Mouse (Mus musculus) MEL (cell line): ENCODE data around the gene Tmem150a. TPM values are rescaled to one million over a fixed set of nuclear protein-coding genes. Genes with fewer than 3 reads are reported as not detected.

Experiments
- DNase-seq: peaks from one replicate; pipeline ENCODE4 v3.0.0; 2011; ENCODE audit warnings: low read depth, low spot score
- H3K27ac ChIP-seq: 2 replicates; pipeline ENCODE4 v1.5.1; 2012; ENCODE audit warnings: low read depth, mild to moderate bottlenecking, control low read depth, low read length, moderate library complexity; ENCODE audit not compliant: control insufficient read depth
- H3K27me3 ChIP-seq, 2 experiments: fragments of 150-350 bp in 1 of 2; sonication (generic) in 1 of 2; 2 replicates each; pipeline ENCODE4 v1.6.1; 2012; ENCODE audit warnings: low read length in 2 of 2, mild to moderate bottlenecking in 2 of 2, improper control_type of control experiment in 1 of 2, moderate library complexity in 1 of 2; ENCODE audit not compliant: insufficient read depth in 2 of 2, control insufficient read depth in 1 of 2
- H3K36me3 ChIP-seq, 2 experiments: 2 replicates each; pipeline ENCODE4 v1.6.1; 2012 to 2014; ENCODE audit warnings: low read length in 2 of 2, improper control_type of control experiment in 1 of 2, inconsistent platforms in 1 of 2, mild to moderate bottlenecking in 1 of 2; ENCODE audit not compliant: insufficient read depth in 2 of 2, control insufficient read depth in 1 of 2
- H3K4me1 ChIP-seq, 2 experiments: fragments of 150-350 bp in 1 of 2; sonication (generic) in 1 of 2; 2 replicates each; pipeline ENCODE4 v1.6.1; 2012; ENCODE audit warnings: low read length in 2 of 2, improper control_type of control experiment in 1 of 2, mild to moderate bottlenecking in 1 of 2; ENCODE audit not compliant: insufficient read depth in 2 of 2, control insufficient read depth in 1 of 2
- H3K4me3 ChIP-seq, 2 experiments: fragments of 150-350 bp in 1 of 2; sonication (generic) in 1 of 2; 2 replicates each; pipeline ENCODE4 v1.5.1; 2012; ENCODE audit warnings: low read depth in 2 of 2, low read length in 2 of 2, mild to moderate bottlenecking in 2 of 2, moderate library complexity in 2 of 2, control low read depth in 1 of 2, improper control_type of control experiment in 1 of 2; ENCODE audit not compliant: control insufficient read depth in 1 of 2, insufficient read depth in 1 of 2
- H3K79me2 ChIP-seq: 2 replicates; pipeline ENCODE4 v1.6.1; 2012; ENCODE audit warnings: mild to moderate bottlenecking, low read length, moderate library complexity; ENCODE audit not compliant: control insufficient read depth, poor library complexity, insufficient read depth
- H3K9ac ChIP-seq: 2 replicates; pipeline ENCODE4 v1.6.1; 2012; ENCODE audit warnings: low read depth, mild to moderate bottlenecking, control low read depth, low read length, moderate library complexity; ENCODE audit not compliant: control insufficient read depth, poor library complexity, severe bottlenecking
- H3K9me3 ChIP-seq: fragments of 150-350 bp; sonication (generic); replicated peaks from 2 replicates; pipeline ENCODE4 v1.6.1; 2012; ENCODE audit warnings: mild to moderate bottlenecking, low read length, improper control_type of control experiment, moderate library complexity; ENCODE audit not compliant: insufficient read depth
- BHLHE40 ChIP-seq: IDR thresholded peaks from 2 replicates; pipeline ENCODE4 v1.6.1; 2012; ENCODE audit warnings: low read depth, mild to moderate bottlenecking, inconsistent platforms, low read length, improper control_type of control experiment, borderline replicate concordance
- EP300 ChIP-seq, 2 experiments: IDR thresholded peaks; 2 replicates each; pipeline ENCODE4 v1.6.1; 2011; ENCODE audit warnings: improper control_type of control experiment in 2 of 2, low read length in 2 of 2, low read depth in 1 of 2, mild to moderate bottlenecking in 1 of 2
- MAFK ChIP-seq: IDR thresholded peaks from 2 replicates; pipeline ENCODE4 v1.6.1; 2011; ENCODE audit warnings: low read depth, mild to moderate bottlenecking, low read length, improper control_type of control experiment, borderline replicate concordance
- MAX ChIP-seq: IDR thresholded peaks from 2 replicates; pipeline ENCODE4 v1.6.1; 2011; ENCODE audit warnings: low read length, improper control_type of control experiment
- MAZ ChIP-seq: IDR thresholded peaks from 2 replicates; pipeline ENCODE4 v1.6.1; 2012; ENCODE audit warnings: low read depth, mild to moderate bottlenecking, inconsistent platforms, low read length, improper control_type of control experiment
- MEF2A ChIP-seq: IDR thresholded peaks from 2 replicates; pipeline ENCODE4 v1.6.1; 2014; ENCODE audit warnings: low read depth, mild to moderate bottlenecking, inconsistent platforms, low read length, improper control_type of control experiment; ENCODE audit not compliant: poor library complexity, insufficient replicate concordance, severe bottlenecking; ENCODE audit errors: extremely low read depth
- MXI1 ChIP-seq: IDR thresholded peaks from 2 replicates; pipeline ENCODE4 v1.6.1; 2011; ENCODE audit warnings: mild to moderate bottlenecking, low read depth, low read length, improper control_type of control experiment
- MYB ChIP-seq: IDR thresholded peaks from 2 replicates; pipeline ENCODE4 v1.6.1; 2011; ENCODE audit warnings: mild to moderate bottlenecking, low read depth, low read length, improper control_type of control experiment
- POLR2AphosphoS2 ChIP-seq: IDR thresholded peaks from 2 replicates; pipeline ENCODE4 v1.6.1; 2011; ENCODE audit warnings: low read length, improper control_type of control experiment
- RAD21 ChIP-seq: IDR thresholded peaks from 2 replicates; pipeline ENCODE4 v1.6.1; 2011; ENCODE audit warnings: mild to moderate bottlenecking, low read depth, low read length, improper control_type of control experiment
- TCF12 ChIP-seq: IDR thresholded peaks from 2 replicates; pipeline ENCODE4 v1.6.1; 2014; ENCODE audit warnings: low read depth, mild to moderate bottlenecking, inconsistent platforms, low read length, improper control_type of control experiment, moderate library complexity
- USF2 ChIP-seq, 2 experiments: IDR thresholded peaks; 2 replicates each; pipeline ENCODE4 v1.6.1; 2011 to 2012; ENCODE audit warnings: improper control_type of control experiment in 2 of 2, low read length in 2 of 2, borderline replicate concordance in 1 of 2, inconsistent platforms in 1 of 2, low read depth in 1 of 2, mild to moderate bottlenecking in 1 of 2; ENCODE audit not compliant: insufficient read depth in 1 of 2
- ZNF384 ChIP-seq: IDR thresholded peaks from 2 replicates; pipeline ENCODE4 v1.6.1; 2012; ENCODE audit warnings: low read depth, mild to moderate bottlenecking, inconsistent platforms, low read length, improper control_type of control experiment
- polyA plus RNA-seq, 2 experiments: library from polyadenylated mRNA; stranded (reverse) in 1 of 2; unstranded in 1 of 2; fragments of >175 nt in 1 of 2; fragments of >200 nt in 1 of 2; gene quantifications; 2 replicates each; pipeline versions ENCODE4 v1.2.1 to v1.2.4; 2012; ENCODE audit warnings: low replicate concordance in 2 of 2, low read depth in 1 of 2; ENCODE audit not compliant: insufficient read length in 2 of 2, insufficient read depth in 1 of 2, missing spikeins in 1 of 2
- total RNA-seq: library from RNA; depleted of rRNA; stranded (reverse); fragments of 300-350 nt; gene quantifications from 2 replicates; pipeline ENCODE4 v1.2.3, GENCODE M21; 2012

The Tmem150a gene
- total and polyA plus RNA-seq, 3 experiments = 0.15 to 2.5 TPM; not detected in 1

DNA sequence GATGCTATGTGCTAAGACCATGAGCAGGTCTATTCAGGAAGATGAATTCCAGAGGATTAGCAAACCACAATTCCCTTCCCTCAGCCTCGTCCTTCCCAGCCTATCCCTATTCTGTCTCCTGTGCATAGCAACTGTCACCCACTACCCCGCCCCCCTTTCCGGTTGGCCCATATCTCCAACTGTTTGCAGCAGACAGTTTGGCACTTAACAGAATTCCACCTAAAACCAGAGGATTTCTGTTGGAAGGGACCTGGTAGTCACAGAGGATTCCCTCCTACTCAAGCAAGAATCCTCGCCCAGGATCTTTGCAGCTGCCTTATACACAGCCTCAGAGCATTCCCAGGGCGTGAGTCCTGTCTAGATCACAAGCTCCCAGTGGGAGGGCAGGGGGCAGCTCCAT lies 15.9 kb downstream of the Tmem150a start:
- TF ChIP-seq POLR2AphosphoS2 = 0 out of 2 replicates have a peak, but pooled peaks have one; percentile 2
- TF ChIP-seq EP300 (IDR thresholded peaks at IDR 0.05; ENCODE audit: low read depth in 1 of 2, low read length in 2 of 2) = no peak
- no peak for TF ChIP-seq TCF12
- TF ChIP-seq, all 39 proteins: peak for 1
- peaks cover 4 to 27% of the 10 kb centered on the region in 2 experiments for H3K4me1 ChIP-seq
- no peak overlapping the region for H3K9ac ChIP-seq
- no peak overlapping the region for H3K27ac ChIP-seq
- peaks cover 8 to 30% of the 10 kb centered on the region in 2 experiments for H3K36me3 ChIP-seq
- H3K27me3 ChIP-seq = no peaks in the 10 kb centered on the region
- H3K4me3 ChIP-seq = no peak overlapping the region
- DNase-seq = no peak
- no peaks in the 10 kb centered on the region for H3K9me3 ChIP-seq
- H3K79me2 ChIP-seq = peaks cover 29% of the 10 kb centered on the region

- H3K4me3 ChIP-seq = no peak overlapping the region
- no peaks in the 10 kb centered on the region for H3K9me3 ChIP-seq
- no peaks in the 10 kb centered on the region for H3K27me3 ChIP-seq
- H3K27ac ChIP-seq = no peak overlapping the region
- peaks cover 4 to 28% of the 10 kb centered on the region in 2 experiments for H3K4me1 ChIP-seq
- no peak for DNase-seq
- peaks cover 30% of the 10 kb centered on the region for H3K79me2 ChIP-seq
- H3K9ac ChIP-seq = no peak overlapping the region
- TF ChIP-seq MAFK (no peak), MEF2A (no peak), MAX (no peak), RAD21 (no peak), MXI1 (no peak), MAZ (no peak)
- H3K36me3 ChIP-seq = peaks cover 8 to 30% of the 10 kb centered on the region in 2 experiments
These were observed 16.3 kb downstream of the Tmem150a start for GRCm38 (mm10) chr6:72371571-72371970.

GRCm38 (mm10) chr6:72373184-72373583 lies 17.9 kb downstream of the Tmem150a start:
- peaks cover 13 to 41% of the 10 kb centered on the region in 2 experiments for H3K36me3 ChIP-seq
- H3K4me1 ChIP-seq = peaks cover 6 to 32% of the 10 kb centered on the region in 2 experiments
- H3K27ac ChIP-seq = no peak overlapping the region
- H3K9me3 ChIP-seq = no peaks in the 10 kb centered on the region
- no peak overlapping the region for H3K4me3 ChIP-seq
- TF ChIP-seq ZNF384 (no peak), BHLHE40 (no peak), MYB (no peak), USF2 (IDR thresholded peaks at IDR 0.05; ENCODE audit: borderline replicate concordance in 1 of 2, insufficient read depth in 1 of 2, low read depth in 1 of 2, low read length in 2 of 2) (no peak)
- H3K79me2 ChIP-seq = peaks cover 44% of the 10 kb centered on the region
- no peak overlapping the region for H3K9ac ChIP-seq
- DNase-seq = no peak
- no peaks in the 10 kb centered on the region for H3K27me3 ChIP-seq
